ENCODE assay signal across 29 mouse cellular contexts in genomic region chr6:128800696-128801095, GRCm38 (mm10). TPM values are rescaled to one million over a fixed set of nuclear protein-coding genes. Genes with fewer than 3 reads are reported as not detected.
DNase-seq lines count a peak whose midpoint lies in the region; ATAC-seq and TF ChIP-seq lines count a peak whose summit lies in the region.
"Not testable (repeated sequence)": the region's sequence is repeated elsewhere in the genome, so short reads cannot be mapped to it uniquely, and the experiment has no call there.
"Had no signal": no experiment of that assay in that cellular context is flagged by ENCODE, and none has a peak within 500 bp of the region (broad histone marks: within the 10 kb centered on the region; RNA-seq: fewer than 3 reads in every experiment).

No protein-coding gene starts in this region.

- not testable (repeated sequence) for H3K4me3 ChIP-seq in hindbrain, embryonic 16.5 days (ENCODE audit: low read length); midbrain, embryonic 14.5 days (replicated peaks; ENCODE audit: low read depth, low read length); midbrain, postnatal 0 days (ENCODE audit: low read depth, low read length)

- DNase-seq in NIH3T3 (ENCODE audit: low read depth) = peak; percentile 0
- peak; percentile 24 for DNase-seq in cerebellum, adult 9-10 months
- DNase-seq in heart, adult 11 months = peak; percentile 59
- not testable (repeated sequence) for DNase-seq in midbrain, embryonic 14.5 days; midbrain, postnatal 0 days (ENCODE audit: low spot score)

- H3K27ac ChIP-seq in hindbrain, embryonic 16.5 days (ENCODE audit: low read depth, low read length) = not testable (repeated sequence)
- H3K27ac ChIP-seq in midbrain, embryonic 14.5 days (replicated peaks; ENCODE audit: low read depth, low read length) = 0 out of 2 replicates have a peak overlapping the region, but pooled peaks have one; percentile 13
- H3K27ac ChIP-seq in midbrain, postnatal 0 days (ENCODE audit: low read depth, low read length) = peak overlapping the region; percentile 38; the same call in 1 of the 2 replicates

- TF ChIP-seq CTCF in midbrain, postnatal 0 days (IDR thresholded peaks at IDR 0.05) = not testable (repeated sequence)

- not testable (repeated sequence) for H3K27me3 ChIP-seq in hindbrain, embryonic 16.5 days (replicated peaks; ENCODE audit: control insufficient read depth, insufficient read depth, low read length); midbrain, embryonic 14.5 days (ENCODE audit: control insufficient read depth, insufficient read depth, low read length); midbrain, postnatal 0 days (ENCODE audit: insufficient read depth, low read length)

- H3K9ac ChIP-seq in hindbrain, embryonic 16.5 days (ENCODE audit: low read depth, low read length); midbrain, embryonic 14.5 days (replicated peaks; ENCODE audit: low read length); midbrain, postnatal 0 days (replicated peaks; ENCODE audit: low read length, poor library complexity, severe bottlenecking): not testable (repeated sequence)

- H3K36me3 ChIP-seq in hindbrain, embryonic 16.5 days (ENCODE audit: control insufficient read depth, insufficient read depth, low read length); midbrain, embryonic 14.5 days (ENCODE audit: control insufficient read depth, insufficient read depth, low read length); midbrain, postnatal 0 days (ENCODE audit: insufficient read depth, low read length): not testable (repeated sequence)

- ATAC-seq in hindbrain, embryonic 16.5 days; midbrain, embryonic 14.5 days (ENCODE audit: low FRiP score, low TSS enrichment); midbrain, postnatal 0 days (ENCODE audit: low FRiP score): not testable (repeated sequence)

- H3K9me3 ChIP-seq in hindbrain, embryonic 16.5 days (ENCODE audit: control insufficient read depth, low read length); midbrain, embryonic 14.5 days (ENCODE audit: control insufficient read depth, low read length); midbrain, postnatal 0 days (ENCODE audit: low read length): not testable (repeated sequence)

- WGBS in hindbrain, embryonic 16.5 days = 81% methylated on average over 5 of the region's 5 CpGs
- 73% methylated on average over 5 of the region's 5 CpGs for WGBS in midbrain, embryonic 14.5 days
- WGBS in midbrain, postnatal 0 days = 82% methylated on average over 5 of the region's 5 CpGs

- peaks cover 11% of the 10 kb centered on the region for H3K4me1 ChIP-seq in hindbrain, embryonic 16.5 days (ENCODE audit: control insufficient read depth, insufficient read depth, low read depth, low read length)
- H3K4me1 ChIP-seq in midbrain, embryonic 14.5 days (ENCODE audit: control insufficient read depth, insufficient read depth, low read length) = peaks cover 10% of the 10 kb centered on the region; the same call in 1 of the 2 replicates
- not testable (repeated sequence) for H3K4me1 ChIP-seq in midbrain, postnatal 0 days (ENCODE audit: insufficient read depth, low read length)

- H3K4me2 ChIP-seq in hindbrain, embryonic 16.5 days (ENCODE audit: low read length) = peak overlapping the region; percentile 32
- peak overlapping the region; percentile 19 for H3K4me2 ChIP-seq in midbrain, embryonic 14.5 days (ENCODE audit: low read length)
- H3K4me2 ChIP-seq in midbrain, postnatal 0 days (ENCODE audit: low read depth, low read length, poor library complexity, severe bottlenecking) = peak overlapping the region; percentile 18; the same call in 1 of the 2 replicates

RNA-seq across cellular contexts. Expression of gene Klrb1c, which starts 11.7 kb away (rescaled TPM):
- polyA plus RNA-seq in hindbrain, embryonic 16.5 days (2015; fragmentation: Nextera tagmentation; extraction: Ambion mirVana) = 0.11 and 0.15 TPM in 2 replicates
- not detected in 2 replicates for polyA plus RNA-seq in midbrain, embryonic 14.5 days (2014; fragmentation: Nextera tagmentation; extraction: Ambion mirVana)
- total RNA-seq in midbrain, postnatal 0 days (2014; rRNA removed) = 0.09 and 0.77 TPM in 2 replicates
- polyA plus RNA-seq in midbrain, postnatal 0 days (2015; fragmentation: Nextera tagmentation; extraction: Ambion mirVana) = 0.09 and 0.25 TPM in 2 replicates
- total RNA-seq: adrenal gland, postnatal 25 days; gastrocnemius, adult 2 months; heart, adult 18-20 months; heart, postnatal 10 days; MEL had no signal
- polyA plus RNA-seq: C2C12; cerebellum, adult 2 months; embryonic facial prominence, embryonic 11.5 days; embryonic facial prominence, embryonic 14.5 days; forebrain, embryonic 10.5 days; forebrain, embryonic 13.5 days; frontal cortex, adult 2 months; heart, embryonic 12.5 days; hindbrain, embryonic 10.5 days; hindbrain, embryonic 13.5 days had no signal

RNA-seq across cellular contexts. Expression of gene Gm44511, which starts 25.4 kb away (rescaled TPM):
- not detected in 2 replicates for polyA plus RNA-seq in hindbrain, embryonic 16.5 days (2015; fragmentation: Nextera tagmentation; extraction: Ambion mirVana)
- polyA plus RNA-seq in midbrain, embryonic 14.5 days (2014; fragmentation: Nextera tagmentation; extraction: Ambion mirVana) = not detected in 2 replicates
- not detected in 2 replicates for total RNA-seq in midbrain, postnatal 0 days (2014; rRNA removed)
- not detected in 2 replicates for polyA plus RNA-seq in midbrain, postnatal 0 days (2015; fragmentation: Nextera tagmentation; extraction: Ambion mirVana)
- total RNA-seq: adrenal gland, postnatal 25 days; gastrocnemius, adult 2 months; gastrocnemius, postnatal 14 days; gastrocnemius, postnatal 4 days; heart, adult 18-20 months; heart, postnatal 10 days; heart, postnatal 36 days; MEL had no signal
- polyA plus RNA-seq: activated CD4-positive, CD25-positive, alpha-beta regulatory T cell, adult 4 months; C2C12; CD4-positive, CD25-positive, alpha-beta regulatory T cell, adult 4 months; cerebellum, adult 2 months; embryonic facial prominence, embryonic 11.5 days; forebrain, embryonic 10.5 days; forebrain, embryonic 13.5 days; forebrain, embryonic 16.5 days; frontal cortex, adult 2 months; heart, embryonic 12.5 days; heart, embryonic 15.5 days; hindbrain, embryonic 10.5 days; hindbrain, embryonic 13.5 days; inflammation-experienced regulatory T-cells, adult 6 months had no signal

RNA-seq across cellular contexts. Expression of gene Klrb1b, which starts 25.4 kb away (rescaled TPM):
- polyA plus RNA-seq in hindbrain, embryonic 16.5 days (2015; fragmentation: Nextera tagmentation; extraction: Ambion mirVana) = not detected in 2 replicates
- polyA plus RNA-seq in midbrain, embryonic 14.5 days (2014; fragmentation: Nextera tagmentation; extraction: Ambion mirVana) = 0.09 and 0.14 TPM in 2 replicates
- total RNA-seq in midbrain, postnatal 0 days (2014; rRNA removed) = not detected in 2 replicates
- not detected in 2 replicates for polyA plus RNA-seq in midbrain, postnatal 0 days (2015; fragmentation: Nextera tagmentation; extraction: Ambion mirVana)
- total RNA-seq: adrenal gland, postnatal 25 days; gastrocnemius, adult 2 months; gastrocnemius, postnatal 14 days; gastrocnemius, postnatal 4 days; heart, postnatal 10 days; heart, postnatal 36 days; MEL had no signal
- polyA plus RNA-seq: activated CD4-positive, CD25-positive, alpha-beta regulatory T cell, adult 4 months; C2C12; CD4-positive, CD25-positive, alpha-beta regulatory T cell, adult 4 months; cerebellum, adult 2 months; embryonic facial prominence, embryonic 11.5 days; forebrain, embryonic 10.5 days; forebrain, embryonic 13.5 days; forebrain, embryonic 16.5 days; frontal cortex, adult 2 months; heart, embryonic 12.5 days; hindbrain, embryonic 10.5 days; hindbrain, embryonic 13.5 days had no signal
